Mouse (Mus musculus) neural tube, embryonic 10.5 days (tissue): ENCODE measurements around the gene Zfp541.

ENCODE experiments used
- DNase-seq: peaks from one replicate; pipeline ENCODE4 v3.0.0-alpha.2; 2017; ENCODE audit warnings: low spot score; ENCODE audit errors: extremely low spot score

The Zfp541 gene

GRCm38 (mm10) chr7:16061219-16062098, at the start of gene Zfp541:
TSS of gene Zfp541 (plus strand) at chr7:16061814.
- peak; percentile 24 for DNase-seq

DNA sequence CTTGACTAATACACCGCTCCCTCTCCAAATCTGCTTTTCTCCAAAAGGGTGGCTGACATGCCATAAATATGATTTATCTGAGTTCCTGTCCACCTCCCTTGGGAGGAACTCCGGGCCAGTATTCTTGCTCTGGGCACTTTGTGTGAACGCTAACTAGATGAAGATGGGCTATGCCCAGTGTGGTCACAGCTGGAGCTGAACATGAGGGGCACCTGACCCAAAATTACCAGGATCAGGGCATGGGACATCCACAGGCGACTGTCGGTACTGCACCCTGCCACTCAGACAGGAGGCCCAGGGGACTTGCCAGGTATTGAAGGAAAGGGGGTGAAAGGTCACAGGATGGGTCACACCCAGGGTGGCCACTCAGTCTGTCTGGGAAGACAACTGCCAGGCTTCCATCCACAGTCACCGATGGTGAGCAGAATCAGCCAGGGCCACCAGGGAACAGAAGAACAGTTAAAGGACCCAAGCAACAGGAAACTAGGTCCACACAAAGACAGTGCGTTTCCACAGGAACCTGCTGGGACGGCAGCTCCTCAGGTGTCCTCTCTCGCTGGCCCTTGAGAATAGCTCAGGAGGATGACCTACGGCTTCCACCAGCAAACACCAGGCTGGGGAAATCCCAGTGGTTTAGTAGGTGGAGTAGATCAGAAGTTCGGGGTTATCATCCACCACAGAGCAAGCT, 48.9 kb upstream of the Zfp541 start:
- no peak for DNase-seq

DNA sequence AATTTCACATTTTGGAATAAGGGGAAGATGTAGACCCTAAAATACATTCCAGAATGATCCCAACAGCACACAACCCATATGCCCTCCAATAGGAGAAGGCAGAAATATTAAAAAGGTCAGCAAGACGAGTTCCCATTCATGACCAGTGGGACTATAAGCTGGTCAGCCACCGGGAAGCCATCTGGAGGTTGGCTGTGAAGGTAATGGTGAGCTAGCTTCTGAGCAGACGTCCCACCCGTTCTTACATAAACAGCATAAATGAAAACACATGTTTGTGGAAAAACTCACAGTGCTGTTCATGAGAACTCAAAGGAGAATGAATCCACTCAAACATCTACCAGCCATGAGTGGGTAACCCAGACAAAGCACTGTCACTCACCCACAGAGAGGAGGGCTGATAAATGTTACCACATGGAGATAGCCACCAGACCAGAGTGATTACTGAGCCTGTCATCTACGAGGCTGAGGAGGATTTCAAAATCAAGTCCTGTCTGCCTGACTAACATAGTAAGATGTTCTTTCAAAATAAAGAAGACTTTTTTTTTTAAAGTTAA, 47.8 kb upstream of the Zfp541 start:
- no peak for DNase-seq

DNA sequence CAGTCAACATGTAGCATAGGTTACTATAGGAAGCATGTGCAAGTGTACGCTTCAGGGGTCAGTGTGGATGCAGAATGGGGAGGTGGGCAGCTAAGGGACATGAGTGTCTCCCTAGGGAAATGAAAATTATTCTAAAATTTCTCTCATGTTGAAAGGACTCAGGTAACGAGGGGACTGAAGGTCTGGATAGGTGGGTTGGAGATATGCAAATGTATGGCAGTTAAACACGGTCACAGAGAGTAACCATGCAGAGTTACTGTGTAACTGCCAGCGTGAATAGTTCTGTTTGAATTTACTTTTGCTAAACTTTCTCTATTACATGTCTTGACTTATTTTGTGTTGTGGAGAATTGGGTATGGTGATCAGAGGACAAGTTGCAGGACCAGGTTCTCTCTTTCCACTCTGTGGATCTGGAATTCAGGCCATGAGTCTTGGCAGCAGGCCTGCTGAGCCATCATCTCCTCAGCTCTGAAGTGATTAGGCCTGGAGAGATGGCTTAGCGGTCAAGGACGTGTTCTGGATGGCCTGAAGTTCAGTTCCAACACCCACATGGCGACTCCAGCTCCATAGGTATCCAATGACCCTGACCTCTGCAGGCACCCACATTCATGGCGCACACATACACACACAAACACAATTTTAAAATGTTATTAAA, 47.0 kb upstream of the Zfp541 start:
- no peak for DNase-seq

GRCm38 (mm10) chr7:16015384-16015783, 46.2 kb upstream of the Zfp541 start:
- DNase-seq, result no peak

DNA sequence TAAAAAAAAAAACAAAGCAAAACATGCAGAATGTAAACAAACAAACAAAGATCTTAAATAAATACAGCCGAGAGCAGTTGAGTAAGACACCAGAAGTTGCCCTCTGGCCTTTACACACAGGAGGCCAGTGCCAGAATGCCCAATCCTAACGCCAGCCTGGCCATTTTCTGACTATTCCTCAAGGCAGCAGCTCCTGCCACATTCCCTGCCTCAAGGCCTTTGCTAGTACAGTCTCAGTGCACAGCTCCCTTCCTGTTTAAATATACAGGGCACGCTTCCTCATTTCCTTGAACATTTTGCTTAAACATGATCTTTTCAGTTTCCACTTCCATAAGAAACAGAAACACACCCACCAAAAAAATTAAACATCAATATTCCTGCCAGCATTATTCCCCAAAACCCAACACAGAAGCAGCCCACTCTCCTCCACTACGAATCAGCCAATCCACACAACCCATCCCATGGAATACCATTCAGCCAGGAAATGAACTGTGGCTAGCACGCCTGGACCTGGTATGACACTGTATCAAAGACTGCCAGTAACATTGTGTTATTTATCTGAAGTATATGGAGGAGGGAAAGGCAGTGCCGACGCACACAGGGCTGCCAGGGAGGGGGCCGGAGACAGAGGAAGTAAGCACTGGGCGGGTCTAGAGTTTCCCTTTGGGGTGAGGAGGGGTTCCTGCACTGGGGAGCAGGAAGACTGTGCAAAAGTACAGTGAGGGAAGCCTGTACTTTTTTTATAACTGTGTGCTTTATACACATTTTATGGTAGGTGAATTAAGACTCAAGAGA, 43.4 kb upstream of the Zfp541 start:
- DNase-seq, result no peak

GRCm38 (mm10) chr7:16019256-16020094, 42.1 kb upstream of the Zfp541 start:
- no peak for DNase-seq

DNA sequence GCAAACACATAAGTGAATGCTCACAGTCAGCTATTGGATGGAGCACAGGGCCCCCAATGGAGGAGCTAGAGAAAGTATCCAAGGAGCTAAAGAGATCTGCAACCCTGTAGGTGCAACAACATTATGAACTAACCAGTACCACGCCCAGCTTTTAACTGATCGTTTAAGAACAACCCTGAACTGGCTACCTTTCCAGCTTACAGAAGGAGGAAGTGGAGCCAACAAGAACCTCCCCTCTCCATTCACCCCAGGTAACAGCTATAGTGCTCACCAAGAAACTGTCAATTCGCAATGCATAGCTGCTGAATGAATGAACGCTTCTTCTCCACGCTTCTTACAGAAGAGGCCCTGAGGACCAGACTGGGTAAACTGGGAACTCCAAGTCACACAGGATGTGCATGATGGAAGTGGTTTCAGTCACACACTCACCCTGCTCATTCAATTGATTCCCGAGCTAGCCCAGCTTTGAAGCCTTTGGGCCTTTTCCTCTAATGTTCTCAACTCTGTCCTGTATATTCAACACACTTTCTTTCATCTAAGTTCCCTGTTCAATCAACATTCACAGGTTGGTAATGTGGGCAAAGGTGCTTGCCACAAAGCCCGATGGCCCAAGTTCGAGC, 36.9 kb upstream of the Zfp541 start:
- DNase-seq, result no peak

DNA sequence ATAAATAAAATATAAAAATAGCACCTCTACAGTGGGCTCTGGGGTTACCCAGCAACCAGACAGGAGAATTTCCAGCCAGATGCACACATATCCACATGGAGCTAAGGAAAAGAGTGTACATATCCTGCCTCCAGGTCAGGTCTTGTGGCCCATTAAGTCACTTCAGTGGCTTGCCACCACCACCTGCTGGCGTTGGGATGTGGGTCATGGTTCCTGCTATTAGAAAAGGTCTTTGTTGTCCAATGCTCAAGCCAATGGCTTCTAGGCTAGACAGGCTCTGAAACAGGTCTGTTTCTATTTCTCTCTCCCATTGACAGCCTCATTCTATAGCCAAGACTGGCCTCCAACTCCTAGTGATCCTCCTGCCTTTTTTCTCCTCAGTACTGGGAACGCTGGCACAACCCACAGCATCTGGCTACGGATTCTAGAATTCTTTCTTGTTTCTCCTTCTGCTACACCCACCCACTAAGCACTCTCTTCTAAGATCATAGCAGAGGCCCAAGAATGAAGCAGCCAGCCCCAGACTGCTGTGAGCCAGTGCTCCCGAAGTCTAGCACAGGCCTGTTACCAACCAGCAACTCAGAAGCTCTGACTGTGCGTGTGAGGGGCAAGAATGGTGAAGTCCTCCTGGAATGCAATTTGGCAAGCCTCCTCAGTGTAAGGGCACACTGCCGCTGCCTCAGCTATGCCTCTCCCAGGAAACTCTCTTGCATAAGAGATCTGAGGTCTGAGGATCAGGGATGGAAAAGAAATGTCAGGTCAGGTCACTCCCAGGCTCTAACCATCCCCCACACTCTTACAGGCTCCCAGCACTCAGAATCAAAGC, 33.3 kb upstream of the Zfp541 start:
- no peak for DNase-seq

DNA sequence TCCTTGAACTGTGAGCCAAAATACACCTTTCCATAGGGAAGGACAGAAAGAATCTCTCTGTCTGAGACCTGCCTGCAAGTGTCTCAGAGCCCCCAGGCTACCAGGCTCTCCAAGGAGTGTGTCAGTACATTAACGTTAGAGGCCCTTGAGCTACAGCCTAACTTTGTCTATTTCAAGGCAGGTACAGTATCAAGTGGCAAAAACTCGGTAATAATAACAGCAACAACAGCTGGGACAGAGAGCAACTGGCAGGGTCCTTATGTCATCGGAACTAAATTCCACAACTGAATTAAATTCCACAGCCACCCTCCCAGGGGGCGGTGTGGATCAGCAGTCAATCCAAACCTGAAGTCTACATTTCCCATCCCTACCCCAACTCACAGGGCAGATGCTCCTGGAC, 30.5 kb upstream of the Zfp541 start:
- no peak for DNase-seq

GRCm38 (mm10) chr7:16033059-16033458, 28.6 kb upstream of the Zfp541 start:
- DNase-seq, result no peak

DNA sequence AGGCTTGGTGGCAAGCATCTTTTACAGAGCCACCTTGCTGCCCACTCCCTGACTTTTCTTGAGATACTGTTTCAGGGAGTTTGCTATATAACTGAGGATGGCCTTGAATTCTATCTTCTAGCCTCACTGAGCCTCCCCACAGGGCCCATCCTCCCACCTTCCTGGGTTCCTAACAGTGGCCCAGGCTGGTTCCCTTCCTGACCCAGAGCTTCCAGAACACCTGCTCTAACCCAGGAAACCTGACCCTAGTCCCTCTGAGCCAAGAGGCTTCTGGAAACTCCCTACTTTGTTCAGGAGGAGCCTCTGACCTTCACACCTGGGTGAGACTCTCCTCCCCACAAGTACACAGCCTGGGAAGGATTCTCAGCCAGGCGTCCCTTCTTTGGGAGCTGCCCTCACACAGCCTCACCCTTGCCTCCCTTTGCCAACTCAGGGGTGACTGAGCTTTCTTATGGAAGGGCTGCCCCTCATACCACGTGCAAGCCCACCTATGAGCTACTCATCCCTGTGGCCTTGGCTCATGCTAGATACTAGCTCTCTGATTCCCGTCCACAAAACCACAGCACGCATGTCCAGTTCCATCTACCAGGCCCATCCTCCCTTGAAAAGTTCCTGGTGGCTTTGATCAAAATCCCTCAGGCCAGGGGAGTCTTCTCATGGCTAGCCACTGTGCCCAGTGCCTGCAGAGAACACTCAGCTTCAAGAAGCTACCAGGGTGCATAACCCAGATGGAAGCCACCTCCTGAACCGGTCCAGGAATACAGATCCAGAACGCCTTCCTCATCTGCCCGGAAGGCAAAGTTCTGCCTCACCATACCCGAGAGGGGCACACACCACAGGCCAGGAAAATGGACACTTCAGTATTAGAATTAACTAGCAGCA, 27.8 kb upstream of the Zfp541 start:
- DNase-seq, result no peak

DNA sequence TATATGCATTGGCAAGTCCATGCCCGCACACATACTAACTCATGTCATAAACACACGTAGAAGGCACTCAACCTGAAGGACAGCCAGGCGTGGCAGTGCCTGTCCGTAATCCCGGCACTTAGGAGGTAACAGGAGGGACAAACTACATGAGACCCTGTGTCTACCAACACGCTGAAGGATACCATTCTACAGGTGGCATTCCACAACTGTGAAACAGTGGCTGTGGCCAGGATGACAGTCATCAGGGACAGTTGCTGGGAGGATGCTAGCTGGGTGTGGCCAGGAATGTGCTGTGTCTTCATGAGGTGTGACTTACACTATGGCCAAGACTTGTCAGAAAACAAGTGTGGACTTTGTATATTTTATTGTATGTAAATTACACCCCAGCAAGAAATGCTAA, 24.6 kb upstream of the Zfp541 start:
- no peak for DNase-seq

DNA sequence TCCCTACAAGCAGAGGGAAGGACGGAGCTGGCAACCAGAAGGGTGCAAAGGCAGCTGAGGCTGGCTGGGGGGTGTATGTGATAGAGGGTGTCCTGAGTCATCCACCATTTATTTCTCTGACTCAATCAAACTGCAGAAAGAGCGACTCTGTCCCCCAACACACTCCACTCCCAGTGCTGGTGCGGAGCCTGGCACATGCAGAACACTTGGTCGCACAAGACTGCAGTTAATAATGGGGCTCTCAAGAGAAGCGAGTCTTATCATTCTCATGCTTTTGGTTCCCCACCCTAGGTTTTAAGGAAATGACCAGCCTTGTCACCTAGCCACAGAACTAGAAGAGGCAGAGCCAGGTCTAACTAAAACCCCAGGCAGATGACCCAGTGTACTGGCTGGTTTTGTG, 22.3 kb upstream of the Zfp541 start:
- DNase-seq, result no peak

DNA sequence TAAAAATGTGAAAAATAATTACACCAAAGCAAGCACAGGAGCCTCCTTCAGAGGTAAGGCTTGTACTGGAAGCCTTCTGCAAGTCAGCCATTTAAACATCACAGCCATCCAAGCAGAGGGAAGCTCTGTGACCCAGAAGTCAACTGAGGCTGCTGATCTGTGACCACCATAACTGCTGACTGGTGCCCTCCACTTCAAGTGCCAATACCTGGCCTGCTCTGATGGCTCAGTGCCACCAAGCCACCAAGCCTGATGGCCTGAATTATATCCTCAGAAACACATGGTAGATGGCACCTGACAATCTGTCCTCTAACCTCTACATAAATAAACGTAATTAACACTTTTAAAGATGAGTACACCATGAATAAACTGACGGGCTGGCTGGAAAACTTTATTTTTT, 20.4 kb upstream of the Zfp541 start:
- DNase-seq, result no peak

GRCm38 (mm10) chr7:16042850-16043775, 18.5 kb upstream of the Zfp541 start:
- DNase-seq, result no peak
